Mouse (Mus musculus): ENCODE results near the gene Kif5c. TPM values are rescaled to one million over a fixed set of nuclear protein-coding genes. Genes with fewer than 3 reads are reported as not detected.
A peak's percentile ranks its signal among the peaks of the same experiment; 100 is the strongest.

Kif5c gene
- polyA plus RNA-seq, 1 experiment: 279 TPM

- peak in 1 of 2 experiments; percentile 53 for DNase-seq (ENCODE audit: extremely low spot score in 1 of 2, low spot score in 1 of 2)
Observed at GRCm38 (mm10) chr2:49620626-49621117, 1.6 kb downstream of the Kif5c start.

GRCm38 (mm10) chr2:49621234-49621633 lies 2.1 kb downstream of the Kif5c start:
- DNase-seq (ENCODE audit: extremely low spot score in 1 of 2, low spot score in 1 of 2): no peak

GRCm38 (mm10) chr2:49625581-49625980 lies 6.5 kb downstream of the Kif5c start:
- peak in 1 of 2 experiments; percentile 59 for DNase-seq (ENCODE audit: extremely low spot score in 1 of 2, low spot score in 1 of 2)

GRCm38 (mm10) chr2:49627611-49628010 lies 8.5 kb downstream of the Kif5c start:
- no peak for DNase-seq (ENCODE audit: extremely low spot score in 1 of 2, low spot score in 1 of 2)

GRCm38 (mm10) chr2:49628094-49628705 lies 9.1 kb downstream of the Kif5c start:
- peak in 1 of 2 experiments; percentile 44 for DNase-seq (ENCODE audit: extremely low spot score in 1 of 2, low spot score in 1 of 2)

- DNase-seq (ENCODE audit: extremely low spot score in 1 of 2, low spot score in 1 of 2): no peak
Observed at GRCm38 (mm10) chr2:49629181-49629580, 10.1 kb downstream of the Kif5c start.

GRCm38 (mm10) chr2:49630636-49631035 lies 11.5 kb downstream of the Kif5c start:
- DNase-seq (ENCODE audit: extremely low spot score in 1 of 2, low spot score in 1 of 2): no peak

GRCm38 (mm10) chr2:49633231-49633630 lies 14.1 kb downstream of the Kif5c start:
- DNase-seq (ENCODE audit: extremely low spot score in 1 of 2, low spot score in 1 of 2): no peak

GRCm38 (mm10) chr2:49642761-49643160 lies 23.7 kb downstream of the Kif5c start:
- no peak for DNase-seq (ENCODE audit: extremely low spot score in 1 of 2, low spot score in 1 of 2)

GRCm38 (mm10) chr2:49643756-49644155 lies 24.7 kb downstream of the Kif5c start:
- no peak for DNase-seq (ENCODE audit: extremely low spot score in 1 of 2, low spot score in 1 of 2)

GRCm38 (mm10) chr2:49647591-49647990 lies 28.5 kb downstream of the Kif5c start:
- no peak for DNase-seq (ENCODE audit: extremely low spot score in 1 of 2, low spot score in 1 of 2)

GRCm38 (mm10) chr2:49648344-49648743 lies 29.2 kb downstream of the Kif5c start:
- DNase-seq (ENCODE audit: extremely low spot score in 1 of 2, low spot score in 1 of 2): no peak

GRCm38 (mm10) chr2:49648806-49649205 lies 29.7 kb downstream of the Kif5c start:
- DNase-seq (ENCODE audit: extremely low spot score in 1 of 2, low spot score in 1 of 2): no peak

GRCm38 (mm10) chr2:49649211-49649610 lies 30.1 kb downstream of the Kif5c start:
- DNase-seq (ENCODE audit: extremely low spot score in 1 of 2, low spot score in 1 of 2): peak in 1 of 2 experiments; percentile 48

- DNase-seq (ENCODE audit: extremely low spot score in 1 of 2, low spot score in 1 of 2): no peak
Observed at GRCm38 (mm10) chr2:49651737-49652136, 32.6 kb downstream of the Kif5c start.

GRCm38 (mm10) chr2:49654606-49655005 lies 35.5 kb downstream of the Kif5c start:
- no peak for DNase-seq (ENCODE audit: extremely low spot score in 1 of 2, low spot score in 1 of 2)

GRCm38 (mm10) chr2:49655195-49655873 lies 36.2 kb downstream of the Kif5c start:
- peak in 1 of 2 experiments; percentile 41 for DNase-seq (ENCODE audit: extremely low spot score in 1 of 2, low spot score in 1 of 2)

GRCm38 (mm10) chr2:49655874-49656195 lies 36.7 kb downstream of the Kif5c start:
- DNase-seq (ENCODE audit: extremely low spot score in 1 of 2, low spot score in 1 of 2): no peak

GRCm38 (mm10) chr2:49656988-49657387 lies 37.9 kb downstream of the Kif5c start:
- DNase-seq (ENCODE audit: extremely low spot score in 1 of 2, low spot score in 1 of 2): no peak

- DNase-seq (ENCODE audit: extremely low spot score in 1 of 2, low spot score in 1 of 2): no peak
Observed at GRCm38 (mm10) chr2:49657666-49658065, 38.6 kb downstream of the Kif5c start.

- DNase-seq (ENCODE audit: extremely low spot score in 1 of 2, low spot score in 1 of 2): no peak
Observed at GRCm38 (mm10) chr2:49658988-49659387, 39.9 kb downstream of the Kif5c start.

GRCm38 (mm10) chr2:49659964-49660363 lies 40.9 kb downstream of the Kif5c start:
- no peak for DNase-seq (ENCODE audit: extremely low spot score in 1 of 2, low spot score in 1 of 2)

Data from frontal cortex, adult 2 months (tissue).